Mouse (Mus musculus) hematopoietic stem cell, adult 5-6 weeks (primary cell): ENCODE data around the gene Bgn. TPM values are rescaled to one million over a fixed set of nuclear protein-coding genes. Genes with fewer than 3 reads are reported as not detected.

Source experiments
- ATAC-seq, 2 experiments: fragments of 125-278 bp in 1 of 2; replicated peaks in 1 of 2; 2 replicates each; pipeline ENCODE4 v1.8.0; 2016 to 2017; ENCODE audit warnings: inconsistent platforms in 2 of 2, mild to moderate bottlenecking in 2 of 2, moderate number of reproducible peaks in 2 of 2, low read depth in 1 of 2, moderate TSS enrichment in 1 of 2; ENCODE audit not compliant: low FRiP score in 2 of 2, poor library complexity in 2 of 2, severe bottlenecking in 2 of 2, insufficient read depth in 1 of 2, low TSS enrichment in 1 of 2
- total RNA-seq: library from RNA; stranded (forward); fragments of 172-1452, 232-1000 nt; gene quantifications from 2 replicates; pipeline ENCODE4 v1.2.3, GENCODE M21; 2017

The Bgn gene
- total RNA-seq, 1 experiment from 2014 or later, result 16.3 TPM

DNA sequence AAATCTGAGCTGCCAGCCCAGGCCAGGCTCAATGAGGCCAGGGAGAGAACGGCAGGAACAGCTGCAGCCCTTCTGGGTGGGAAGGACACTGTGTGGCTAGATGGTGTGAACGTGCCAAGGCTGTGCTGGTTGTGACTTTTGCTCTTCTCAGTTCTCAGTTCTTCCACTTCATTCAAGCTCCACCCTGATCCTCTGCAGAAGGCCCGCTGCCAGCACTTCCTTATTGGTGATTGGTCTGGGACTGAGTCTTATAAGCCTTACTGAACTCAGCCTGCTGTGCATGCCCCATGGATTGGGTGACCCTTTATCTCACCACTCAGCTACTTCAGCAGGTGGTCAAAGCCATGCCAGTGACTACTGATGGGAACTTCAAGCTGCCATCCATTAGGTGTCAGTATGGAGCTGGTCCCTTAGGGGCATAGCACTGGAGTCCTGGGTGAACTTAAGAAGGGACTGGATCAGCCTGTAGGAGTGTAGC is 43.0 kb downstream of the Bgn start:
- peak; percentile 33 to 35; a peak in 1 of 4 replicates for ATAC-seq

DNA sequence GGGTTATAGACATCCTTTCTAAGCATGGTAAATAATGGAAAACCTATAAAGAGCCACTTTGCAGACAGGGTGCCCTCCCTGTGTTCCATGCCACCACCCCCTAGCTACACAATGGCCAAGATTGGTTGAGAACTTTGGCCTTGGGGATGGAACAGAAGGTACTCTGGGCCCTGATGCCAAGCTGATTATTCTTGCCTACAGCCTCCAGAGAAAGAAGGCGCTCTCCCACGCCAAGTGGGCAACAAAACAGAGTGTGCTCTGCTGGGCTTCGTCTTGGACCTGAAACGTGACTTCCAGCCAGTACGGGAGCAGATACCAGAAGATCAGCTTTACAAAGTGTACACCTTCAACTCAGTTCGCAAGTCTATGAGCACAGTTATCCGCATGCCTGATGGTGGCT is 54.5 kb downstream of the Bgn start:
- ATAC-seq, result no peak

DNA sequence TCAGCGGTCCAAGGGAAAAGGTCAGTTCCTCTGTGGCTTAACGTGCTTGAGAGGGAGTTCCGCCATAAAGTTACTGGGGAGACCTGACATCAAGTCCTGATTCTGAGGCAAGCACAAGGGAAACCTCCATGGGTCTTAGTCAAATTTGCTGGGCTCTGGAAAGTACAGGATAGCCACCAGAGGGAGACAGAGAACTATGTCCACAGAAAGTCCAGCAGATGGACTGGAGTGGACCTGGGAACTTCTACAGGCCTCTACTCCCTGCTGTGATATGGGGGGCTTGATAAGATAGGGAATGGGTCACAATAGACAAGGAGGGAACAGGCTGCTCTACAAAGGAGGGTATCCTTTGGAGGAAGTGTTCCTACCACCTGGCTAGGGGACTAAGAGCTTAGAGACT is 59.9 kb downstream of the Bgn start:
- ATAC-seq, result no peak

Other genes with a start within 250 kb of the Bgn start
- 7.6 and 17.8 TPM in 2 replicates for gene Xlr4c, start 240.5 kb upstream of the Bgn start, total RNA-seq
- gene Xlr3c, start 218.2 kb upstream of the Bgn start, total RNA-seq, result not detected in 2 replicates
- gene Xlr5a, start 190.6 kb upstream of the Bgn start, total RNA-seq, result not detected in 2 replicates
- gene Xlr5c, start 190.6 kb upstream of the Bgn start, total RNA-seq, result not detected in 2 replicates
- gene Gm45015, start 146.8 kb upstream of the Bgn start, total RNA-seq, result 0.50 and 0.69 TPM in 2 replicates
- 13.1 and 17.6 TPM in 2 replicates for gene Zfp275, start 141.0 kb upstream of the Bgn start, total RNA-seq
- gene Gm18336, start 84.9 kb upstream of the Bgn start, total RNA-seq, result not detected in 2 replicates
- gene Zfp92, start 72.5 kb upstream of the Bgn start, total RNA-seq, result 0.30 and 0.81 TPM in 2 replicates
- not detected in 2 replicates for gene Trex2, start 48.3 kb upstream of the Bgn start, total RNA-seq
- 34.5 and 44.6 TPM in 2 replicates for gene Haus7, start 24.6 kb upstream of the Bgn start, total RNA-seq
- gene Atp2b3, start 19.5 kb downstream of the Bgn start, total RNA-seq, result 0.25 TPM in 1 of 2 replicates, not detected in the other
- gene Dusp9, start 155.8 kb downstream of the Bgn start, total RNA-seq, result 0.35 and 1.5 TPM in 2 replicates
- gene Pnck, start 176.5 kb downstream of the Bgn start, total RNA-seq, result 5.1 and 6.1 TPM in 2 replicates
- gene Slc6a8, start 189.5 kb downstream of the Bgn start, total RNA-seq, result 0.94 TPM in 1 of 2 replicates, not detected in the other
- 171 and 203 TPM in 2 replicates for gene Bcap31, start 232.6 kb downstream of the Bgn start, total RNA-seq
- gene Abcd1, start 233.0 kb downstream of the Bgn start, total RNA-seq, result 8.0 and 18.6 TPM in 2 replicates